Mouse (Mus musculus): ENCODE measurements at regions not wholly inside any gene's neighbourhood (a gene's known extent, or its start where the extent isn't known, plus 50 kb on each side); places are given as distances from the start of the nearest gene placed in this dataset.

- TF ChIP-seq POLR2A (IDR thresholded peaks at IDR 0.05; ENCODE audit: borderline replicate concordance, low read depth, low read length) (no peak), CTCF (IDR thresholded peaks at IDR 0.05; ENCODE audit: low read depth, low read length) (no peak)
Observed at GRCm38 (mm10) chr13:31147323-31147722, 173.3 kb downstream of the Gm5447 start.

All from bone marrow macrophage, adult 2 months (primary cell).